Mouse (Mus musculus): ENCODE measurements around the gene Sec24d.

DNA sequence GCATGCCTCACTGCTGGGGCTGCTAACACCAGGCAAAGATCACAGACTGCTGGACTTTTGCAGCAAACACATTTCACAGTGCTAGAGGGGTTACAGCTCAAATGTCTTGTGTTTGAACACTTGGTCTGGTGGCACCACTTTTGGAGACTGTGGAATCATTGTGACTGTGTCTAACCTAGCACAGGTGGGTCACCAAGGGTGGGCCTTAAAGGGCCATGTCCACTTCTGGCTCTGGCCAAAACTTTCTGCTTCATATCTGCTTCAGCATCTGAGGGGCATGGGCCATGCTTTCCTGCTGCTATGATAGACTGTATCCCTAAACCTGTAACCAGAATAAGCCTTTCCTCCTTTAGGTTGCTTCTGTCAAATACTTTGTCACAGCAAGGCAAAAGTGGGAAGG, 29.8 kb upstream of the Sec24d start:
- TF ChIP-seq POLR2A (IDR thresholded peaks at IDR 0.05; ENCODE audit: borderline replicate concordance, low read depth, low read length) = no peak
- no peak for TF ChIP-seq CTCF (IDR thresholded peaks at IDR 0.05; ENCODE audit: low read depth, low read length)

Data from bone marrow macrophage, adult 2 months (primary cell).